20 mouse cellular contexts compared by ENCODE assay signal in genomic region chr5:90518356-90519100, GRCm38 (mm10). TPM values are rescaled to one million over a fixed set of nuclear protein-coding genes. Genes with fewer than 3 reads are reported as not detected.
DNase-seq lines count a peak whose midpoint lies in the region; ATAC-seq and TF ChIP-seq lines count a peak whose summit lies in the region.
"Had no signal": no experiment of that assay in that cellular context is flagged by ENCODE, and none has a peak within 500 bp of the region (broad histone marks: within the 10 kb centered on the region; RNA-seq: fewer than 3 reads in every experiment).

Gene Afm (plus strand): TSS chr5:90518932.

- 0 out of 2 replicates have a peak within 1 kb of the TSS, but pooled peaks have one; percentile 23 for H3K4me2 ChIP-seq in kidney, embryonic 16.5 days (replicated peaks; ENCODE audit: low read depth, low read length)
- H3K4me2 ChIP-seq in liver, embryonic 12.5 days, result 0 out of 2 replicates have a peak within 1 kb of the TSS, but pooled peaks have one; percentile 3
- no peak within 1 kb of the TSS for H3K4me2 ChIP-seq in stomach, postnatal 0 days (replicated peaks; ENCODE audit: low read depth)
- H3K4me2 ChIP-seq in hindbrain, embryonic 12.5 days (replicated peaks), result no peak within 1 kb of the TSS
- H3K4me2 ChIP-seq: embryonic facial prominence, embryonic 15.5 days; forebrain, embryonic 12.5 days; heart, embryonic 15.5 days; limb, embryonic 12.5 days had no signal

- no peak for TF ChIP-seq EP300 in stomach, postnatal 0 days (optimal IDR thresholded peaks at IDR 0.05)

- peak; percentile 87 for ATAC-seq in kidney, embryonic 16.5 days (ENCODE audit: low FRiP score, low TSS enrichment)
- ATAC-seq in liver, embryonic 12.5 days, result no peak
- no peak for ATAC-seq in stomach, postnatal 0 days (ENCODE audit: low FRiP score, low TSS enrichment)
- no peak for ATAC-seq in hindbrain, embryonic 12.5 days (ENCODE audit: low FRiP score)

- 26% methylated on average over 6 of the region's 6 CpGs for WGBS in liver, adult 2 months
- WGBS in kidney, embryonic 16.5 days, result 60% methylated on average over 6 of the region's 6 CpGs
- WGBS in liver, embryonic 12.5 days (ENCODE audit: insufficient replicate concordance), result 71% methylated on average over 6 of the region's 6 CpGs
- 49% methylated on average over 6 of the region's 6 CpGs for WGBS in stomach, postnatal 0 days
- WGBS in hindbrain, embryonic 12.5 days, result 90% methylated on average over 6 of the region's 6 CpGs

- TF ChIP-seq CTCF in liver, adult 2 months (IDR thresholded peaks at IDR 0.05; ENCODE audit: low read depth, low read length), result no peak
- TF ChIP-seq CTCF in stomach, postnatal 0 days (IDR thresholded peaks at IDR 0.05; ENCODE audit: low read depth), result no peak

- H3K27me3 ChIP-seq in liver, adult 2 months (ENCODE audit: control insufficient read depth, insufficient read depth, low read length), result no peaks in the 10 kb centered on the region
- H3K27me3 ChIP-seq in kidney, embryonic 16.5 days (ENCODE audit: insufficient read depth, low read length), result no peaks in the 10 kb centered on the region
- no peaks in the 10 kb centered on the region for H3K27me3 ChIP-seq in liver, embryonic 12.5 days (replicated peaks)
- H3K27me3 ChIP-seq in stomach, postnatal 0 days (ENCODE audit: control insufficient read depth, insufficient read depth, low read length), result no peaks in the 10 kb centered on the region
- H3K27me3 ChIP-seq in hindbrain, embryonic 12.5 days, result no peaks in the 10 kb centered on the region
- H3K27me3 ChIP-seq: embryonic facial prominence, embryonic 15.5 days; forebrain, embryonic 12.5 days; heart, embryonic 15.5 days; limb, embryonic 12.5 days had no signal

- no peaks in the 10 kb centered on the region for H3K79me2 ChIP-seq in liver, adult 2 months (ENCODE audit: control insufficient read depth, insufficient read depth, low read length)

- peaks cover 14% of the 10 kb centered on the region for H3K36me3 ChIP-seq in liver, adult 2 months (ENCODE audit: control insufficient read depth, insufficient read depth, low read length)
- H3K36me3 ChIP-seq in kidney, embryonic 16.5 days (ENCODE audit: insufficient read depth, low read length), result no peaks in the 10 kb centered on the region
- H3K36me3 ChIP-seq in liver, embryonic 12.5 days, result no peaks in the 10 kb centered on the region
- H3K36me3 ChIP-seq in stomach, postnatal 0 days (ENCODE audit: control insufficient read depth, insufficient read depth, low read length), result no peaks in the 10 kb centered on the region
- no peaks in the 10 kb centered on the region for H3K36me3 ChIP-seq in hindbrain, embryonic 12.5 days
- H3K36me3 ChIP-seq: embryonic facial prominence, embryonic 15.5 days; forebrain, embryonic 12.5 days; heart, embryonic 15.5 days; hindbrain, embryonic 10.5 days; limb, embryonic 12.5 days had no signal

- peaks cover 20% of the 10 kb centered on the region; the same call in 1 of the 2 replicates for H3K4me1 ChIP-seq in liver, adult 2 months (ENCODE audit: control insufficient read depth, insufficient read depth, low read length)
- no peaks in the 10 kb centered on the region for H3K4me1 ChIP-seq in kidney, embryonic 16.5 days (ENCODE audit: insufficient read depth, low read length)
- no peaks in the 10 kb centered on the region for H3K4me1 ChIP-seq in liver, embryonic 12.5 days
- no peaks in the 10 kb centered on the region for H3K4me1 ChIP-seq in stomach, postnatal 0 days (replicated peaks; ENCODE audit: control insufficient read depth, insufficient read depth)
- no peaks in the 10 kb centered on the region for H3K4me1 ChIP-seq in hindbrain, embryonic 12.5 days
- H3K4me1 ChIP-seq: embryonic facial prominence, embryonic 15.5 days; forebrain, embryonic 12.5 days; heart, embryonic 15.5 days; hindbrain, embryonic 10.5 days; limb, embryonic 12.5 days had no signal

- H3K9me3 ChIP-seq in kidney, embryonic 16.5 days (ENCODE audit: low read length), result no peaks in the 10 kb centered on the region
- no peaks in the 10 kb centered on the region for H3K9me3 ChIP-seq in liver, embryonic 12.5 days (replicated peaks)
- H3K9me3 ChIP-seq in stomach, postnatal 0 days (ENCODE audit: control insufficient read depth, low read length), result no peaks in the 10 kb centered on the region
- no peaks in the 10 kb centered on the region for H3K9me3 ChIP-seq in hindbrain, embryonic 12.5 days (replicated peaks)
- H3K9me3 ChIP-seq: embryonic facial prominence, embryonic 15.5 days; forebrain, embryonic 12.5 days; heart, embryonic 15.5 days; hindbrain, embryonic 10.5 days; limb, embryonic 12.5 days had no signal

- peak within 1 kb of the TSS; percentile 86 for H3K27ac ChIP-seq in liver, adult 2 months (replicated peaks; ENCODE audit: insufficient read depth, low read depth, low read length)
- peak within 1 kb of the TSS; percentile 91 for H3K27ac ChIP-seq in kidney, embryonic 16.5 days (ENCODE audit: low read length)
- H3K27ac ChIP-seq in liver, embryonic 12.5 days, result 0 out of 2 replicates have a peak within 1 kb of the TSS, but pooled peaks have one; percentile 17
- no peak within 1 kb of the TSS for H3K27ac ChIP-seq in stomach, postnatal 0 days (replicated peaks)
- H3K27ac ChIP-seq in hindbrain, embryonic 12.5 days, result no peak within 1 kb of the TSS
- H3K27ac ChIP-seq: embryonic facial prominence, embryonic 15.5 days; forebrain, embryonic 12.5 days; heart, embryonic 15.5 days; hindbrain, embryonic 10.5 days; limb, embryonic 12.5 days had no signal

- TF ChIP-seq POLR2A in liver, adult 2 months (IDR thresholded peaks at IDR 0.05; ENCODE audit: extremely low read depth, insufficient read depth, low read length), result no peak

- H3K9ac ChIP-seq in liver, adult 2 months (ENCODE audit: low read depth, low read length), result peak within 1 kb of the TSS; percentile 69
- H3K9ac ChIP-seq in kidney, embryonic 16.5 days (replicated peaks; ENCODE audit: low read length), result no peak within 1 kb of the TSS
- H3K9ac ChIP-seq in liver, embryonic 12.5 days, result no peak within 1 kb of the TSS
- H3K9ac ChIP-seq in stomach, postnatal 0 days (ENCODE audit: low read length), result no peak within 1 kb of the TSS
- H3K9ac ChIP-seq in hindbrain, embryonic 12.5 days, result no peak within 1 kb of the TSS
- H3K9ac ChIP-seq: embryonic facial prominence, embryonic 15.5 days; forebrain, embryonic 12.5 days; heart, embryonic 15.5 days; limb, embryonic 12.5 days had no signal

- peak; percentile 90 for DNase-seq in liver, adult 2 months (ENCODE audit: extremely low read depth, low read depth, low spot score)
- DNase-seq in liver, result no peak
- DNase-seq in stomach, postnatal 0 days (ENCODE audit: low spot score), result peak; percentile 23
- DNase-seq in cerebellum, adult 9-10 months, result no peak
- DNase-seq in right cerebral cortex, postnatal 10 days (ENCODE audit: low spot score in 2 of 2), result no peak
- DNase-seq: cerebellum, adult 8-10 months; heart, adult 11 months; lung, postnatal 10 days had no signal

- peak within 1 kb of the TSS; percentile 68 for H3K4me3 ChIP-seq in liver, adult 2 months (ENCODE audit: insufficient read depth, low read depth, low read length)
- 0 out of 2 replicates have a peak within 1 kb of the TSS, but pooled peaks have one; percentile 11 for H3K4me3 ChIP-seq in kidney, embryonic 16.5 days (ENCODE audit: low read length)
- H3K4me3 ChIP-seq in liver, embryonic 12.5 days, result no peak within 1 kb of the TSS
- no peak within 1 kb of the TSS for H3K4me3 ChIP-seq in stomach, postnatal 0 days (ENCODE audit: low read depth, low read length)
- no peak within 1 kb of the TSS for H3K4me3 ChIP-seq in hindbrain, embryonic 12.5 days
- H3K4me3 ChIP-seq: embryonic facial prominence, embryonic 15.5 days; forebrain, embryonic 12.5 days; heart, embryonic 15.5 days; hindbrain, embryonic 10.5 days; limb, embryonic 12.5 days had no signal

RNA-seq across cellular contexts. Expression of gene Afm, which starts in this region (rescaled TPM):
- 233 and 234 TPM in 2 replicates for total RNA-seq in liver, adult 2 months (2014; rRNA removed)
- polyA plus RNA-seq in liver, adult 2 months (2012; rRNA removed), result 108 and 116 TPM in 2 replicates
- polyA plus RNA-seq in kidney, embryonic 16.5 days (2015; fragmentation: Nextera tagmentation; extraction: Ambion mirVana), result 11.6 and 12.8 TPM in 2 replicates
- polyA plus RNA-seq in liver, embryonic 12.5 days (2016; fragmentation: Nextera tagmentation; extraction: Ambion mirVana), result 8.1 and 9.2 TPM in 2 replicates
- polyA plus RNA-seq in stomach, postnatal 0 days (2015; fragmentation: Nextera tagmentation; extraction: Ambion mirVana), result 2.2 and 2.3 TPM in 2 replicates
- polyA plus RNA-seq in hindbrain, embryonic 12.5 days (2016; fragmentation: Nextera tagmentation; extraction: Ambion mirVana), result not detected in 2 replicates
- total RNA-seq: layer of hippocampus, adult 18-20 months; left cerebral cortex, adult 8-10 months; neutrophil, adult 5-6 weeks had no signal
- polyA plus RNA-seq: brain, embryonic 14.5 days; embryonic facial prominence, embryonic 15.5 days; forebrain, embryonic 12.5 days; heart, embryonic 15.5 days; hindbrain, embryonic 10.5 days; limb, embryonic 12.5 days had no signal

Comparison
In these comparisons a context has a peak if more than half of its experiments do, and no peak if none do; other contexts are left out.
1. DNase-seq: peak in liver, adult 2 months (single experiment) and stomach, postnatal 0 days (single experiment); none in liver (single experiment), cerebellum, adult 9-10 months (single experiment) and right cerebral cortex, postnatal 10 days (0 of 2).
2. H3K4me3 ChIP-seq: peak in liver, adult 2 months (single experiment) and kidney, embryonic 16.5 days (single experiment); none in liver, embryonic 12.5 days (single experiment), stomach, postnatal 0 days (single experiment) and hindbrain, embryonic 12.5 days (single experiment).
3. H3K27ac ChIP-seq: peak in liver, adult 2 months (single experiment), kidney, embryonic 16.5 days (single experiment) and liver, embryonic 12.5 days (single experiment); none in stomach, postnatal 0 days (single experiment) and hindbrain, embryonic 12.5 days (single experiment).
4. H3K4me2 ChIP-seq: peak in kidney, embryonic 16.5 days (single experiment) and liver, embryonic 12.5 days (single experiment); none in stomach, postnatal 0 days (single experiment) and hindbrain, embryonic 12.5 days (single experiment).